Mouse (Mus musculus) stomach, embryonic 16.5 days (tissue): ENCODE data around the gene Sept12. TPM values are rescaled to one million over a fixed set of nuclear protein-coding genes. Genes with fewer than 3 reads are reported as not detected.
A peak's percentile ranks its signal among the peaks of the same experiment; 100 is the strongest.

ENCODE experiments used
- ATAC-seq: fragments of 200-750 bp; cut with Nextera tagmentation; 2 replicates; pipeline ENCODE4 v1.8.0; 2017; ENCODE audit warnings: moderate number of reproducible peaks, moderate TSS enrichment; ENCODE audit not compliant: insufficient read depth, low FRiP score
- H3K27ac ChIP-seq: fragments of 300-500 bp; sonication (generic); 2 replicates; pipeline ENCODE4 v1.5.1; 2014; ENCODE audit warnings: low read length
- H3K27me3 ChIP-seq: fragments of 300-500 bp; sonication (generic); 2 replicates; pipeline ENCODE4 v1.6.1; 2014; ENCODE audit warnings: low read length, control low read depth, mixed read lengths; ENCODE audit not compliant: control insufficient read depth, insufficient read depth
- H3K36me3 ChIP-seq: fragments of 300-500 bp; sonication (generic); 2 replicates; pipeline ENCODE4 v1.6.1; 2014; ENCODE audit warnings: low read length; ENCODE audit not compliant: control insufficient read depth, insufficient read depth
- H3K4me1 ChIP-seq: fragments of 300-500 bp; sonication (generic); 2 replicates; pipeline ENCODE4 v1.6.1; 2014; ENCODE audit warnings: low read length, control low read depth, mixed read lengths; ENCODE audit not compliant: control insufficient read depth, insufficient read depth
- H3K4me2 ChIP-seq: fragments of 300-500 bp; sonication (generic); 2 replicates; pipeline ENCODE4 v1.6.1; 2014; ENCODE audit warnings: low read depth, low read length, mixed read lengths
- H3K4me3 ChIP-seq: fragments of 300-500 bp; sonication (generic); replicated peaks from 2 replicates; pipeline ENCODE4 v1.5.1; 2014; ENCODE audit warnings: mild to moderate bottlenecking, low read length
- H3K9ac ChIP-seq: fragments of 300-500 bp; sonication (generic); 2 replicates; pipeline ENCODE4 v1.6.1; 2014; ENCODE audit warnings: low read length
- H3K9me3 ChIP-seq: fragments of 300-500 bp; sonication (generic); replicated peaks from 2 replicates; pipeline ENCODE4 v1.6.1; 2016; ENCODE audit warnings: low read length, control low read depth; ENCODE audit not compliant: control insufficient read depth
- WGBS: fragments of 180-500 bp; shearing (Covaris S2); extraction: QIAGEN DNeasy Blood & Tissue Kit; methylation state at CpG from one replicate; pipeline ENCODE4 v1.1.7; 2014; 5-methylcytosine and 5-hydroxymethylcytosine counted together
- polyA plus RNA-seq: library from polyadenylated mRNA; unstranded; fragments of >200 nt; fragmentation: Nextera tagmentation; extraction: Ambion mirVana; gene quantifications from 2 replicates; pipeline ENCODE4 v1.2.1, GENCODE M21; 2015

The Sept12 gene
- polyA plus RNA-seq, 1 experiment from 2014 or later: not detected

DNA sequence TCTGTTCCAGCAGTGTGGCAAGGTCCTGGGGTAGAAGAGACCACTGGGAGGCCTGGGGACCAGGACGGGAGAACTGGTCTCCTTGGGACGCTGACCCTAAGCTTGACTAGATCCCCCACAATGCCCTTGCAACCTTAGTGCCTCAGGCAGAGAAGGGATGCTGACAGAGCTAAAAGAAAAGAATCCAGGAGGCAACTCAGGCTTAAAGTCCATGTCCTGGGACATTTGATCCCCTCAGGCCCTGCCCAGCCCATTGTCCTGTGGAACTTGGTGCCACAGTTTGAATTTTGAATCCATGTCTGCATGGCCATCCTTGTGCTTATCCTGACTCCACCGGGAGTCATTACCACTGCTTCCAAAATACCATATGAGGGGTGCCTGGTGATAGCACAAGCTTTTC lies 51.5 kb downstream of the Sept12 start:
- H3K9ac ChIP-seq: no peak overlapping the region
- WGBS: 93% methylated on average over 3 of the region's 3 CpGs
- ATAC-seq: no peak
- H3K4me2 ChIP-seq: no peak overlapping the region
- H3K4me3 ChIP-seq: no peak overlapping the region
- no peaks in the 10 kb centered on the region for H3K9me3 ChIP-seq
- H3K27ac ChIP-seq: no peak overlapping the region
- no peaks in the 10 kb centered on the region for H3K27me3 ChIP-seq
- H3K36me3 ChIP-seq: peaks cover 27% of the 10 kb centered on the region
- H3K4me1 ChIP-seq: no peaks in the 10 kb centered on the region

DNA sequence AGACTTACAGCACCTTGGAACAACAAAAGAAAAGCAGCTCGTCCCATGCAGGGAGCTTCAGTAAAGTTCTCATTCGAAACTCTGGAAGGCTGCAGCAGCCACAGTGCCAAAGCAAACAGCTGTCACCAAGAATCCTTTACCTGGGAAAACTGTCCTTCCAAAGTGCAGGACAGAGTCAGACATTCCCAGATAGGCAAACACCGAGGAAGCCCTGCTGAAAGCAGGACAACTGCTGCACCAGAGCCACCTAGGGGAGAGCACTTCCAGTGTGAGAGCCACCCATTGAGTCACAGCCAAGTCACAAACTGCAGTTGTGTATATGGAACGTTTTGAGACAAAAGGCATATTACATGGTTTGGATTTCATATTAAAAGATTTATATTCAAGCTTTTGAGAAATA lies 52.2 kb downstream of the Sept12 start:
- Histone ChIP-seq H3K9ac (no peak overlapping the region), H3K9me3 (no peaks in the 10 kb centered on the region), H3K4me1 (no peaks in the 10 kb centered on the region), H3K27me3 (no peaks in the 10 kb centered on the region), H3K36me3 (peaks cover 31% of the 10 kb centered on the region), H3K4me2 (no peak overlapping the region), H3K27ac (no peak overlapping the region), H3K4me3 (no peak overlapping the region)
- 76% methylated on average over 4 of the region's 4 CpGs for WGBS
- no peak for ATAC-seq

DNA sequence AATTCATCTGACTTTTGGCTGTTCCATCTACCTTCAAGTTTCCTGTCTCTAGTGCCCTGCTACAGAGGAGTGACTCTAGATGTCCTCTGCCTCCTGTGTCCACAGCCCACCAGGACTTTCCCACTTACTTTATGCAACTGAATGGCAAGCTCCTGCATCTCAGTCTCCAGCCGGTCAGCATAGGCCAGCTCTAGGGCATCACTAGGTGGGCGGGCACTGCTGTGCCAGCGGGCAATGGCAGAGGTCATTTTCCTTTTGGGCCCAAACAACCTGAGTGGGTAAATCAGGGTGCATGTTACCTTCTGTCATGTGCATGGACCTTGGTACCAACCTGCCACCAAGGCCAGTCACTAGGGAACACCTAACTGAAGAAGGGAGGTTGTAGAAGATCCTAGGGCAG lies 54.2 kb downstream of the Sept12 start:
- Histone ChIP-seq H3K27me3 (no peaks in the 10 kb centered on the region), H3K4me1 (peaks cover 12% of the 10 kb centered on the region), H3K4me3 (no peak overlapping the region), H3K36me3 (peaks cover 25% of the 10 kb centered on the region), H3K9ac (no peak overlapping the region), H3K27ac (no peak overlapping the region), H3K4me2 (no peak overlapping the region), H3K9me3 (no peaks in the 10 kb centered on the region)
- ATAC-seq: no peak
- 91% methylated on average over 3 of the region's 3 CpGs for WGBS

DNA sequence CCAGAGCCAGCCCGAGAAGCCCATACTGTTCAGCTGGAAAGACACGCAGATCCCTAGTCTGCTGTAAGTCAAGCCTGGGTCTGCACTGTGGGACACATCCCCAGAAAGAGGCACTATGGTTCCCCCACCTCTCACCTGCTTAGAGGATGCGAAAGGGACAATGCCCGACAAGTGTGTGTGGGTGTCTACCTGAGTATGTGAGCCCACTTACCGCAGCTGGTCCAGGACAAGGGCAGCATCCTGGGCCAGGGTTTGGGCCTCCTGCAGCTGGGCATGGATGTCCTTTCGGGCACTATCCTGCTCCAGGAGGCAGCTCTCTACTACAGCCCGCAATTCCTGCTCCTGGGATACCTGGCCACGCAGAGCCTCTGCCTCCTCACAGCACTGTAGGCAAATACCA lies 54.8 kb downstream of the Sept12 start:
- Histone ChIP-seq H3K4me1 (peaks cover 13% of the 10 kb centered on the region), H3K27ac (no peak overlapping the region), H3K27me3 (no peaks in the 10 kb centered on the region), H3K36me3 (peaks cover 25% of the 10 kb centered on the region), H3K4me3 (no peak overlapping the region), H3K4me2 (no peak overlapping the region), H3K9ac (no peak overlapping the region), H3K9me3 (no peaks in the 10 kb centered on the region)
- no peak for ATAC-seq
- WGBS: 95% methylated on average over 8 of the region's 8 CpGs

DNA sequence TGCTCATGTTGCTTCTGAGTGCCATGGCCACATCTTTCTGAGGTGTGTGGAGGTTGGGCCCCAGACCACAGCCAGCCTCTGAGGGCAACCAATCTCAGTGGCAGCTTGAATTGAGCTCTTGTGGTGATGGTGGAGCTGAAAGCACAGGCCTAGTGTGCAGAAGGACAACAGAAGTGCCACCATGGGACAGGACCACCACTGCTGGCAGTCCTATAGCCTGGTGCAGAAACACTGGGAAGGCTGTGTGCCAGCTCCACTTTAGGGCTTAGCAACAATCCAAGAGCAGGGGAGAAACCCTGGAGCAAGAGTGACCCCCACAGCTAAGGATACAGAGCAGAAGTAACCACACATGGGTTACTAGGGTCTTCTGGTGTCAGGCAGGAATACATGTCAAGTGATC lies 56.6 kb downstream of the Sept12 start:
- peaks cover 13% of the 10 kb centered on the region for H3K4me1 ChIP-seq
- ATAC-seq: no peak
- H3K9me3 ChIP-seq: no peaks in the 10 kb centered on the region
- no peak overlapping the region for H3K4me2 ChIP-seq
- H3K27ac ChIP-seq: no peak overlapping the region
- no peaks in the 10 kb centered on the region for H3K27me3 ChIP-seq
- H3K4me3 ChIP-seq: no peak overlapping the region
- H3K9ac ChIP-seq: no peak overlapping the region
- peaks cover 31% of the 10 kb centered on the region for H3K36me3 ChIP-seq

DNA sequence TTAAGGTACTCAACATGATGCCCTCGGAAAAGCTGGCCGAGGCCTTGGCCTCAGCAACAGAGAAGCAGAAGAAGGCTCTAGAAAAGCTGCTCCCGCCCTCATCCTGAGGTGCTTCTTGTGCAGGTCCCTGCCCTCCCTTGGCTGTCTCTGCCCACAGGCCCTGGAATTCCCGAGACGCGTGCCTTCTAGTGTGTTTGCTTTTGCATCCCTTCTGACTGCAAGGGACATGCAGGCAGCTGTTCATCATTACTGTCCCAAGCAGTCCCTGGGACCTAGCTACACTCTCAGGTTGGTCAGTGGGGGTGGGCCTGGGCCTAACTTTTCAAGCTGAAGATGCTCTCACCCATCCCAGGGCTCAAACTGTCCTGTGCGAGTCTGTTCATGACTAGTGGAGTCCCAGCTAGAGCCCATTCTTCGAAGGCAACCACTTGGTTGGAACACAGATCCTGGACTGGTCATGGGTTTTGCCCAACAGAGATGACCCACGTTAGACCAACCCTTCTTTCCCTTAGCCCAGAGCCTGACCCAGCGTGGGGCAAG lies 57.3 kb downstream of the Sept12 start:
- 82% methylated on average over 10 of the region's 10 CpGs for WGBS

DNA sequence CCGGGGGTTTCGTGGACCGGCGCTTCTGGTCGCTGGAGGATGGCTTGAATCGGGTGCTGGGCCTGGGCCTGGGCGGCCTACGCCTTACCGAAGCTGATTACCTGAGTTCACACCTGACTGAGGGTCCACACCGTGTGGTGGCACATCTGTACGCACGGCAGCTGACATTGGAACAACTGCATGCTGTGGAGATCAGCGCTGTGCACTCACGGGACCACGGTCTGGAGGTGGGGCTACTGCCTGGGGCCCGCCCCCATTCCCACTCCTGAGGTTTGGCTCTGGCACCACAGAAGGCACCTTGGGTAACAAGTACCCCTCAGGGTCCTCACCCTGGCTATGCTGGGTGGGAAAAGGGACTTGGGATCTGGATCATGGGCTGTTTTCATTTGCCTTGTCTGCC lies 58.2 kb downstream of the Sept12 start:
- Histone ChIP-seq H3K4me1 (peaks cover 13% of the 10 kb centered on the region), H3K4me3 (peak overlapping the region; percentile 98), H3K9ac (peak overlapping the region; percentile 97), H3K27ac (peak overlapping the region; percentile 86), H3K9me3 (no peaks in the 10 kb centered on the region), H3K27me3 (no peaks in the 10 kb centered on the region), H3K36me3 (peaks cover 31% of the 10 kb centered on the region), H3K4me2 (peak overlapping the region; percentile 85)
- under 1% methylated on average over 16 of the region's 16 CpGs for WGBS
- peak; percentile 48 for ATAC-seq

More for the DNA sequence above, 57.3 kb downstream of the Sept12 start:
- Histone ChIP-seq H3K27me3 (no peaks in the 10 kb centered on the region), H3K4me2 (peak overlapping the region; percentile 85; the same call in 1 of the 2 replicates), H3K4me3 (no peak overlapping the region), H3K9me3 (no peaks in the 10 kb centered on the region), H3K9ac (peak overlapping the region; percentile 97), H3K27ac (no peak overlapping the region), H3K4me1 (peaks cover 13% of the 10 kb centered on the region), H3K36me3 (peaks cover 31% of the 10 kb centered on the region)
- no peak for ATAC-seq

DNA sequence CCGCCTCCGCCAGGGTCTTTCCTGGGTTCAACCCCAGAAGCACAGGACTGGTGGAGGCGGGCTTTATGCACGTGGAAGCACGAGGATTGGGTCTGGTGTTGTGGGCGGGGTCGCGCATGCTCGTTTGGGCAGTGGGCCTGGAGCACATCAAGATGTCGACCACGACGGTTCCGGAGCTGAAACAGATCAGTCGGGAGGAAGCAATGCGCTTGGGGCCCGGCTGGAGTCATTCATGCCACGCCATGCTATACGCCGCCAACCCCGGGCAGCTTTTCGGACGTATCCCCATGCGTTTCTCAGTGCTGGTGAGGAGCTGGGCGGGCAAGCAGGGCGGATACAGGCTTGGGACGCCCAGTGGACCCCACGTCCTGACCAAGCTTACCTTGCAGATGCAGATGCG lies 58.7 kb downstream of the Sept12 start:
- Histone ChIP-seq H3K9ac (peak overlapping the region; percentile 97), H3K27ac (peak overlapping the region; percentile 86), H3K9me3 (no peaks in the 10 kb centered on the region), H3K36me3 (peaks cover 31% of the 10 kb centered on the region), H3K4me2 (peak overlapping the region; percentile 85), H3K4me1 (peaks cover 13% of the 10 kb centered on the region), H3K27me3 (no peaks in the 10 kb centered on the region), H3K4me3 (peak overlapping the region; percentile 98)
- WGBS: under 1% methylated on average over 28 of the region's 28 CpGs
- ATAC-seq: peak; percentile 94

DNA sequence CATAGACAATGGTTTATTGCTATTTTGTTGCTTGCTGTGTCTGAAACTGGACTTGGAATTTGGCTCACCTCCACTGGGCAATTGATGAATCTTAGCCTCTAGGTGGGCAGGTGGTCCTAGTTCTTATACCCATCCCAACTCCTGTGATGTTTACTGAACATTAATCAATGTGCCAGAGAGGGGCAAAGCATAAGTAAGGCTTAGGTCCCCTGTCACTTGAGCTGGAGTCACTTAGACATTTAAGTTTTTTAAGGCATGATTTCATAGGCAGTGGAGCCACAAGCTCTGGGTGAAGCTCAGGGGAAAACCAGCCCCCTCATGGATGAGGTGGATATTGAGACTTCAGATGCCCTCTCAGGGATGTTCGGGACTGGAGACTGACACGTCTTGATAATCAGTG lies 59.2 kb downstream of the Sept12 start, which contains the start of gene Nudt16l1:
Nudt16l1 (plus strand) TSS at position 301 of the 400 bp plus-strand sequence.
- ATAC-seq: no peak
- Histone ChIP-seq H3K4me1 (peaks cover 13% of the 10 kb centered on the region), H3K27ac (peak within 1 kb of the TSS; percentile 86), H3K4me2 (peak within 1 kb of the TSS; percentile 85), H3K4me3 (peak within 1 kb of the TSS; percentile 98), H3K9ac (peak within 1 kb of the TSS; percentile 97), H3K36me3 (peaks cover 31% of the 10 kb centered on the region), H3K9me3 (no peaks in the 10 kb centered on the region), H3K27me3 (no peaks in the 10 kb centered on the region)
- 2% methylated on average over 2 of the region's 2 CpGs for WGBS
